Mouse (Mus musculus): ENCODE data around the gene Glis2. TPM values are rescaled to one million over a fixed set of nuclear protein-coding genes. Genes with fewer than 3 reads are reported as not detected.

Glis2 gene
- total and polyA plus RNA-seq, 3 experiments = 0.59 to 3.3 (median 2.5) TPM

- peak; percentile 95 for DNase-seq (ENCODE audit: extremely low read depth)
- H3K36me3 ChIP-seq (replicated peaks in 1 of 2; ENCODE audit: control insufficient read depth in 1 of 2, insufficient read depth in 1 of 2, low read length in 1 of 2) = peaks cover 20 to 81% of the 10 kb centered on the region in 2 experiments
- H3K4me1 ChIP-seq (ENCODE audit: control insufficient read depth in 1 of 2, insufficient read depth in 2 of 2) = peaks cover 16 to 32% of the 10 kb centered on the region in 2 experiments
- no peaks in the 10 kb centered on the region for H3K27me3 ChIP-seq (replicated peaks)
- TF ChIP-seq E2F4 (IDR thresholded peaks at IDR 0.05; ENCODE audit: insufficient replicate concordance, low read depth, low read length) = no peak
- no peak for TF ChIP-seq BHLHE40 (IDR thresholded peaks at IDR 0.05; ENCODE audit: low read depth, low read length)
- TF ChIP-seq MEF2A (IDR thresholded peaks at IDR 0.05; ENCODE audit: borderline replicate concordance, low read depth, low read length) = no peak
- peak; percentile 51; the same call in 1 of the 2 replicates for TF ChIP-seq SIN3A (IDR thresholded peaks at IDR 0.05; ENCODE audit: low read length)
- no peak for TF ChIP-seq JUN (IDR thresholded peaks at IDR 0.05; ENCODE audit: insufficient read depth, low read depth, low read length)
- no peak for TF ChIP-seq PAX5 (IDR thresholded peaks at IDR 0.05; ENCODE audit: low read length)
- no peak for TF ChIP-seq JUND (conservative IDR thresholded peaks at IDR 0.05; ENCODE audit: low read depth, low read length)
- no peak for TF ChIP-seq CHD1 (IDR thresholded peaks at IDR 0.05; ENCODE audit: low read depth, low read length)
- peak; percentile 79 for TF ChIP-seq POLR2A (IDR thresholded peaks at IDR 0.05; ENCODE audit: low read depth, low read length)
- TF ChIP-seq TBP (conservative IDR thresholded peaks at IDR 0.05; ENCODE audit: low read depth, low read length) = peak; percentile 73
- TF ChIP-seq KAT2A (IDR thresholded peaks at IDR 0.05; ENCODE audit: insufficient replicate concordance, low read length) = no peak
- TF ChIP-seq MYC (IDR thresholded peaks at IDR 0.05; ENCODE audit: low read depth, low read length) = no peak
- TF ChIP-seq USF2 (conservative IDR thresholded peaks at IDR 0.05; ENCODE audit: low read depth, low read length) = no peak
- TF ChIP-seq EP300 (IDR thresholded peaks at IDR 0.05; ENCODE audit: low read length) = no peak
- TF ChIP-seq ZKSCAN1 (IDR thresholded peaks at IDR 0.05; ENCODE audit: borderline replicate concordance, low read depth, low read length) = no peak
- no peak for TF ChIP-seq ELF1 (IDR thresholded peaks at IDR 0.05; ENCODE audit: low read depth, low read length)
- no peak for TF ChIP-seq IRF4 (IDR thresholded peaks at IDR 0.05; ENCODE audit: low read depth, low read length)
- peak; percentile 71; the same call in 1 of the 2 replicates for TF ChIP-seq MAZ (IDR thresholded peaks at IDR 0.05; ENCODE audit: low read depth, low read length)
- no peak for TF ChIP-seq NRF1 (IDR thresholded peaks at IDR 0.05; ENCODE audit: low read depth, low read length)
- TF ChIP-seq RCOR1 (conservative IDR thresholded peaks at IDR 0.05; ENCODE audit: low read depth, low read length) = no peak
- TF ChIP-seq NELFE (IDR thresholded peaks at IDR 0.05; ENCODE audit: low read depth, low read length) = 0 out of 2 replicates have a peak, but pooled peaks have one; percentile 52
- no peak for TF ChIP-seq UBTF (IDR thresholded peaks at IDR 0.05; ENCODE audit: low read depth, low read length)
- no peak for TF ChIP-seq ZC3H11A (IDR thresholded peaks at IDR 0.05; ENCODE audit: low read depth, low read length)
- no peak for TF ChIP-seq GABPA (IDR thresholded peaks at IDR 0.05; ENCODE audit: insufficient replicate concordance, low read depth, low read length)
- TF ChIP-seq CTCF (conservative IDR thresholded peaks at IDR 0.05 in 1 of 2, IDR thresholded peaks at IDR 0.05 in 1 of 2; ENCODE audit: low read depth in 2 of 2, low read length in 2 of 2) = no peak
- no peak for TF ChIP-seq MAX (IDR thresholded peaks at IDR 0.05; ENCODE audit: low read length)
- no peak; the same call in 1 of the 2 replicates for TF ChIP-seq ZMIZ1 (IDR thresholded peaks at IDR 0.05; ENCODE audit: low read depth, low read length)
- no peak for TF ChIP-seq ETS1 (conservative IDR thresholded peaks at IDR 0.05; ENCODE audit: low read depth, low read length)
- TF ChIP-seq CHD2 (IDR thresholded peaks at IDR 0.05; ENCODE audit: low read length) = no peak
- no peak for TF ChIP-seq USF1 (IDR thresholded peaks at IDR 0.05; ENCODE audit: low read depth, low read length)
- TF ChIP-seq TCF12 (IDR thresholded peaks at IDR 0.05; ENCODE audit: low read depth, low read length) = 0 out of 2 replicates have a peak, but pooled peaks have one; percentile 22
- TF ChIP-seq POLR2AphosphoS2 (IDR thresholded peaks at IDR 0.05; ENCODE audit: low read depth, low read length) = no peak
- in situ Hi-C loops (cut with MboI; ENCODE audit: low pct_ligation_motif_present, low pct_unique_long_range_greater_than_20kb, low sequenced_read_pairs) (loop anchor here (25.0 kb wide), 1 partner anchor 497 kb away; the partner anchor contains the start of genes Ppl and Sec14l5), dilution Hi-C loops (cut with MboI; ENCODE audit: extremely low pct_ligation_motif_present, extremely low pct_unique_long_range_greater_than_20kb, low sequenced_read_pairs) (no loop called here)
- H3K4me2 ChIP-seq (ENCODE audit: insufficient read depth, low read depth, poor library complexity, severe bottlenecking) = peak within 1 kb of the TSS; percentile 81
- H3K9me3 ChIP-seq (replicated peaks; ENCODE audit: low read length) = no peaks in the 10 kb centered on the region
- H3K4me3 ChIP-seq (replicated peaks in 1 of 3; ENCODE audit: low read depth in 2 of 3, low read length in 2 of 3, poor library complexity in 1 of 3) = peak within 1 kb of the TSS; percentile 55 to 60 (median 59)
- peak within 1 kb of the TSS; percentile 1; the same call in 1 of the 2 replicates for H3K27ac ChIP-seq (ENCODE audit: insufficient read depth, low read depth)
- no peaks in the 10 kb centered on the region for H3K79me2 ChIP-seq (replicated peaks; ENCODE audit: control insufficient read depth, extremely low read depth, insufficient read depth, poor library complexity, severe bottlenecking)
- peak within 1 kb of the TSS; percentile 41 for H3K9ac ChIP-seq (ENCODE audit: insufficient read depth, low read depth)
These were observed 45.3 kb downstream of the Glis2 start, which contains the start of the genes Vasn and Dnaja3 for GRCm38 (mm10) chr16:4639831-4640237. Vasn (plus strand) TSS chr16:4639941. Dnaja3 (plus strand) TSS chr16:4639989.

Measured in CH12.LX (cell line).